8 mouse cellular contexts compared by ENCODE assay signal in the genomic region with DNA sequence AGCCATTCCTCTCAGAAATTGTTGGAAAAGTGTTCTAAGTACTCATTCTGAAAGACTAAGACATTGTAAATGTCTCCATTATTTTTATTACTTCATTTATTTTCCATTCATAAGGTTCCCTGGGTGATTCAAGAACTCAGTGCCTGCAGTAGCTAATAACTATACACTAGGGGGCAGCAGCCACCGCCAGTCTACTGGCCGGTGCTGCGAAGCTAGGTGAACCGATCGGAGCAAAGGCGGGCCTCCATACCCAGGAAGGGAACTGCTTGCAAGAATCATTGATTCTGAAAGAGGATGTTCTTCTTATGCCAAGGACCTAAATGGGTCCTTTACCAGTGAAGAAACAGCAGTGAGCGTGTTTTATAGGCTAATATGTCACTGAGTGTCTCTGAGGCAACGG. TPM values are rescaled to one million over a fixed set of nuclear protein-coding genes. Genes with fewer than 3 reads are reported as not detected.
DNase-seq lines count a peak whose midpoint lies in the region; ATAC-seq and TF ChIP-seq lines count a peak whose summit lies in the region.

No protein-coding gene starts in this region.

- H3K27me3 ChIP-seq in limb, embryonic 11.5 days (ENCODE audit: control insufficient read depth, insufficient read depth, low read length) = no peaks in the 10 kb centered on the region
- H3K27me3 ChIP-seq in stomach, postnatal 0 days (ENCODE audit: control insufficient read depth, insufficient read depth, low read length) = no peaks in the 10 kb centered on the region

- peak; percentile 97 for TF ChIP-seq CTCF in stomach, postnatal 0 days (IDR thresholded peaks at IDR 0.05; ENCODE audit: low read depth)

- peak; percentile 80 for DNase-seq in 3T3-L1 (ENCODE audit: low read depth, low spot score)
- peak; percentile 79 to 91 for DNase-seq in adrenal gland, adult (ENCODE audit: inconsistent age in 2 of 2, low spot score in 1 of 2)
- DNase-seq in embryo, embryonic 10.5 days (ENCODE audit: low spot score) = peak; percentile 86
- DNase-seq in kidney, adult 18-20 months = peak; percentile 65
- peak; percentile 78 for DNase-seq in limb, embryonic 11.5 days (ENCODE audit: low spot score)
- peak; percentile 55 to 75 for DNase-seq in natural killer cell, adult 2 months (ENCODE audit: low spot score in 2 of 2)
- DNase-seq in stomach, postnatal 0 days (ENCODE audit: low spot score) = peak; percentile 76

- no peaks in the 10 kb centered on the region for H3K36me3 ChIP-seq in limb, embryonic 11.5 days (ENCODE audit: control insufficient read depth, insufficient read depth, low read length)
- no peaks in the 10 kb centered on the region for H3K36me3 ChIP-seq in stomach, postnatal 0 days (ENCODE audit: control insufficient read depth, insufficient read depth, low read length)

- 20% methylated on average over 8 of the region's 8 CpGs for WGBS in limb, embryonic 11.5 days
- WGBS in stomach, postnatal 0 days = 15% methylated on average over 8 of the region's 8 CpGs

- H3K4me3 ChIP-seq in limb, embryonic 11.5 days (ENCODE audit: low read depth, low read length) = no peak overlapping the region
- H3K4me3 ChIP-seq in stomach, postnatal 0 days (ENCODE audit: low read depth, low read length) = no peak overlapping the region

- H3K4me2 ChIP-seq in limb, embryonic 11.5 days (ENCODE audit: low read depth, severe bottlenecking) = no peak overlapping the region
- H3K4me2 ChIP-seq in stomach, postnatal 0 days (replicated peaks; ENCODE audit: low read depth) = no peak overlapping the region

- no peak for TF ChIP-seq EP300 in stomach, postnatal 0 days (optimal IDR thresholded peaks at IDR 0.05)

- no peaks in the 10 kb centered on the region; the same call in 1 of the 2 replicates for H3K9me3 ChIP-seq in limb, embryonic 11.5 days (ENCODE audit: control insufficient read depth, low read length)
- no peaks in the 10 kb centered on the region for H3K9me3 ChIP-seq in stomach, postnatal 0 days (ENCODE audit: control insufficient read depth, low read length)

- H3K27ac ChIP-seq in limb, embryonic 11.5 days (replicated peaks; ENCODE audit: low read depth, low read length) = no peak overlapping the region
- no peak overlapping the region for H3K27ac ChIP-seq in stomach, postnatal 0 days (replicated peaks)

- no peak overlapping the region for H3K9ac ChIP-seq in limb, embryonic 11.5 days (ENCODE audit: low read length)
- no peak overlapping the region for H3K9ac ChIP-seq in stomach, postnatal 0 days (ENCODE audit: low read length)

- H3K4me1 ChIP-seq in limb, embryonic 11.5 days (ENCODE audit: control insufficient read depth, insufficient read depth, low read length) = no peaks in the 10 kb centered on the region
- no peaks in the 10 kb centered on the region for H3K4me1 ChIP-seq in stomach, postnatal 0 days (replicated peaks; ENCODE audit: control insufficient read depth, insufficient read depth)

- ATAC-seq in granulocyte monocyte progenitor cell, adult 5-6 weeks (replicated peaks; ENCODE audit: poor library complexity, severe bottlenecking) = peak; percentile 97
- ATAC-seq in limb, embryonic 11.5 days (ENCODE audit: insufficient number of reproducible peaks, low FRiP score, low TSS enrichment, low read depth) = peak; percentile 54; the same call in 1 of the 2 replicates
- peak; percentile 79; the same call in 1 of the 2 replicates for ATAC-seq in stomach, postnatal 0 days (ENCODE audit: low FRiP score, low TSS enrichment)

RNA-seq across cellular contexts. Expression of gene Bhlhe41, which starts 35.2 kb away (rescaled TPM):
- not detected in 2 replicates for total RNA-seq in granulocyte monocyte progenitor cell, adult 5-6 weeks (2014; fragmentation: Nextera tagmentation)
- total RNA-seq in granulocyte monocyte progenitor cell, adult 5-6 weeks (2017) = not detected in 2 replicates
- polyA plus RNA-seq in limb, embryonic 11.5 days (2014; fragmentation: Nextera tagmentation; extraction: Ambion mirVana) = 0.49 and 0.70 TPM in 2 replicates
- polyA plus RNA-seq in stomach, postnatal 0 days (2015; fragmentation: Nextera tagmentation; extraction: Ambion mirVana) = 1.3 and 1.6 TPM in 2 replicates
